Mouse (Mus musculus): ENCODE data around the gene Babam2. TPM values are rescaled to one million over a fixed set of nuclear protein-coding genes. Genes with fewer than 3 reads are reported as not detected.

Gene Babam2
- polyA plus RNA-seq, 2 experiments: 15.3 to 21.2 TPM

- ATAC-seq (ENCODE audit: insufficient read depth): no peak
Measured at GRCm38 (mm10) chr5:32070781-32071180, 373.3 kb downstream of the Babam2 start.

GRCm38 (mm10) chr5:32071314-32071713 is 373.8 kb downstream of the Babam2 start:
- TF ChIP-seq CTCF (IDR thresholded peaks at IDR 0.05; ENCODE audit: low read depth): no peak
- TF ChIP-seq EP300 (IDR thresholded peaks at IDR 0.05; ENCODE audit: low read depth): no peak
- H3K27ac ChIP-seq: no peak overlapping the region
- 76% methylated on average over 4 of the region's 4 CpGs for WGBS (ENCODE audit: insufficient replicate concordance)

More at GRCm38 (mm10) chr5:32070781-32071180, 373.3 kb downstream of the Babam2 start:
- Histone ChIP-seq H3K27me3 (ENCODE audit: control insufficient read depth, insufficient read depth, low read length) (no peaks in the 10 kb centered on the region), H3K4me3 (ENCODE audit: insufficient read depth in 1 of 2, low read depth in 2 of 2, low read length in 2 of 2) (no peak overlapping the region), H3K9ac (replicated peaks) (no peak overlapping the region), H3K4me1 (replicated peaks; ENCODE audit: control insufficient read depth in 2 of 2, insufficient read depth in 2 of 2, low read length in 1 of 2) (no peaks in the 10 kb centered on the region; a peak in 1 of 4 replicates), H3K9me3 (ENCODE audit: control insufficient read depth, low read length) (no peaks in the 10 kb centered on the region), H3K27ac (no peak overlapping the region), H3K4me2 (ENCODE audit: low read depth) (no peak overlapping the region), H3K36me3 (replicated peaks; ENCODE audit: control insufficient read depth, insufficient read depth, low read depth) (no peaks in the 10 kb centered on the region)
- WGBS (ENCODE audit: insufficient replicate concordance): 65% methylated on average over 3 of the region's 3 CpGs
- TF ChIP-seq CTCF (IDR thresholded peaks at IDR 0.05; ENCODE audit: low read depth): no peak
- no peak for TF ChIP-seq EP300 (IDR thresholded peaks at IDR 0.05; ENCODE audit: low read depth)
- no peak for DNase-seq (ENCODE audit: low read depth in 3 of 3, low spot score in 3 of 3)

GRCm38 (mm10) chr5:32071824-32072223 is 374.3 kb downstream of the Babam2 start:
- Histone ChIP-seq H3K4me3 (ENCODE audit: insufficient read depth in 1 of 2, low read depth in 2 of 2, low read length in 2 of 2) (no peak overlapping the region), H3K9ac (replicated peaks) (no peak overlapping the region), H3K4me1 (replicated peaks; ENCODE audit: control insufficient read depth in 2 of 2, insufficient read depth in 2 of 2, low read length in 1 of 2) (no peaks in the 10 kb centered on the region; a peak in 2 of 4 replicates), H3K27ac (no peak overlapping the region), H3K36me3 (replicated peaks; ENCODE audit: control insufficient read depth, insufficient read depth, low read depth) (no peaks in the 10 kb centered on the region), H3K4me2 (ENCODE audit: low read depth) (no peak overlapping the region), H3K9me3 (ENCODE audit: control insufficient read depth, low read length) (no peaks in the 10 kb centered on the region), H3K27me3 (ENCODE audit: control insufficient read depth, insufficient read depth, low read length) (no peaks in the 10 kb centered on the region)
- WGBS (ENCODE audit: insufficient replicate concordance): 78% methylated on average over 5 of the region's 5 CpGs
- ATAC-seq (ENCODE audit: insufficient read depth) (no peak), DNase-seq (ENCODE audit: low read depth in 3 of 3, low spot score in 3 of 3) (no peak)
- TF ChIP-seq EP300 (IDR thresholded peaks at IDR 0.05; ENCODE audit: low read depth): no peak
- no peak for TF ChIP-seq CTCF (IDR thresholded peaks at IDR 0.05; ENCODE audit: low read depth)

More at GRCm38 (mm10) chr5:32071314-32071713, 373.8 kb downstream of the Babam2 start:
- H3K4me1 ChIP-seq (replicated peaks; ENCODE audit: control insufficient read depth in 2 of 2, insufficient read depth in 2 of 2, low read length in 1 of 2): no peaks in the 10 kb centered on the region; a peak in 2 of 4 replicates
- no peak overlapping the region for H3K4me2 ChIP-seq (ENCODE audit: low read depth)
- H3K9me3 ChIP-seq (ENCODE audit: control insufficient read depth, low read length): no peaks in the 10 kb centered on the region
- H3K36me3 ChIP-seq (replicated peaks; ENCODE audit: control insufficient read depth, insufficient read depth, low read depth): no peaks in the 10 kb centered on the region
- H3K9ac ChIP-seq (replicated peaks): no peak overlapping the region
- no peak for ATAC-seq (ENCODE audit: insufficient read depth)
- DNase-seq (ENCODE audit: low read depth in 3 of 3, low spot score in 3 of 3): no peak
- H3K4me3 ChIP-seq (ENCODE audit: insufficient read depth in 1 of 2, low read depth in 2 of 2, low read length in 2 of 2): no peak overlapping the region
- H3K27me3 ChIP-seq (ENCODE audit: control insufficient read depth, insufficient read depth, low read length): no peaks in the 10 kb centered on the region

DNA sequence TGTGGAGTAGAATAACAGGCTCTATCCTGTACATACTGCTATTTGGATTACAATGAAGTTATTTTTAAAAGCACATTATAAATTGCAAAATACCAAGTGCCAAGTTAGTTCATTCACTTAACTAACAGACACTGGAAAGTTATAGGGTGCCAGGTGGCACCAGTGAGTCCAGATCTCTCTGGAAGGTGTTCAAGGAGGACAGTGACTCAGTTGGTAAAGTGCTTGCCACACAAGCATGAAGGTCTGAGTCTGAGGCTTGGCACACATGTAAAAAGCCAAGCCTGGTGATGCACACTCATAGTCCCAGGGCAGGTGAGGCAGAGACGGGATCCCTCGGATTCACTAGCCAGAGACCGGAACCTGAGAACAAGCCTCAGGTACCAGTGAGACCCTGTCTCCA is 375.4 kb downstream of the Babam2 start:
- TF ChIP-seq CTCF (IDR thresholded peaks at IDR 0.05; ENCODE audit: low read depth) (no peak), EP300 (IDR thresholded peaks at IDR 0.05; ENCODE audit: low read depth) (no peak)
- H3K27me3 ChIP-seq (ENCODE audit: control insufficient read depth, insufficient read depth, low read length): no peaks in the 10 kb centered on the region
- 78% methylated on average over 3 of the region's 3 CpGs for WGBS (ENCODE audit: insufficient replicate concordance)
- H3K9ac ChIP-seq (replicated peaks): no peak overlapping the region
- no peak overlapping the region for H3K4me2 ChIP-seq (ENCODE audit: low read depth)
- H3K9me3 ChIP-seq (ENCODE audit: control insufficient read depth, low read length): no peaks in the 10 kb centered on the region
- H3K36me3 ChIP-seq (replicated peaks; ENCODE audit: control insufficient read depth, insufficient read depth, low read depth): no peaks in the 10 kb centered on the region
- no peak overlapping the region for H3K4me3 ChIP-seq (ENCODE audit: insufficient read depth in 1 of 2, low read depth in 2 of 2, low read length in 2 of 2)
- no peak overlapping the region for H3K27ac ChIP-seq
- ATAC-seq (ENCODE audit: insufficient read depth) (no peak), DNase-seq (ENCODE audit: low read depth in 3 of 3, low spot score in 3 of 3) (no peak)
- no peaks in the 10 kb centered on the region; a peak in 2 of 4 replicates for H3K4me1 ChIP-seq (replicated peaks; ENCODE audit: control insufficient read depth in 2 of 2, insufficient read depth in 2 of 2, low read length in 1 of 2)

GRCm38 (mm10) chr5:32074053-32074452 is 376.6 kb downstream of the Babam2 start:
- Histone ChIP-seq H3K4me3 (ENCODE audit: insufficient read depth in 1 of 2, low read depth in 2 of 2, low read length in 2 of 2) (no peak overlapping the region), H3K4me1 (replicated peaks; ENCODE audit: control insufficient read depth in 2 of 2, insufficient read depth in 2 of 2, low read length in 1 of 2) (no peaks in the 10 kb centered on the region; a peak in 3 of 4 replicates), H3K9ac (replicated peaks) (no peak overlapping the region), H3K36me3 (replicated peaks; ENCODE audit: control insufficient read depth, insufficient read depth, low read depth) (no peaks in the 10 kb centered on the region), H3K4me2 (ENCODE audit: low read depth) (no peak overlapping the region), H3K27me3 (ENCODE audit: control insufficient read depth, insufficient read depth, low read length) (no peaks in the 10 kb centered on the region), H3K9me3 (ENCODE audit: control insufficient read depth, low read length) (no peaks in the 10 kb centered on the region), H3K27ac (no peak overlapping the region)
- ATAC-seq (ENCODE audit: insufficient read depth) (no peak), DNase-seq (ENCODE audit: low read depth in 3 of 3, low spot score in 3 of 3) (no peak)
- 60% methylated on average over 3 of the region's 3 CpGs for WGBS (ENCODE audit: insufficient replicate concordance)
- TF ChIP-seq EP300 (IDR thresholded peaks at IDR 0.05; ENCODE audit: low read depth) (no peak), CTCF (IDR thresholded peaks at IDR 0.05; ENCODE audit: low read depth) (no peak)
